Mouse (Mus musculus) forebrain, embryonic 10.5 days (tissue): ENCODE measurements around the gene Mageb18. TPM values are rescaled to one million over a fixed set of nuclear protein-coding genes. Genes with fewer than 3 reads are reported as not detected.

Experiments used
- DNase-seq: peaks from one replicate; pipeline ENCODE4 v3.0.0-alpha.2; 2017; ENCODE audit warnings: low spot score; ENCODE audit errors: extremely low spot score
- H3K27ac ChIP-seq: fragments of 300-500 bp; sonication (generic); 2 replicates; pipeline ENCODE4 v1.5.1; 2016; ENCODE audit warnings: mild to moderate bottlenecking
- H3K27me3 ChIP-seq: fragments of 300-500 bp; sonication (generic); 2 replicates; pipeline ENCODE4 v1.6.1; 2016; ENCODE audit warnings: mild to moderate bottlenecking; ENCODE audit not compliant: poor library complexity, severe bottlenecking
- H3K36me3 ChIP-seq: fragments of 300-500 bp; sonication (generic); replicated peaks from 2 replicates; pipeline ENCODE4 v1.6.1; 2016; ENCODE audit warnings: mild to moderate bottlenecking, moderate library complexity
- H3K4me1 ChIP-seq: fragments of 300-500 bp; sonication (generic); 2 replicates; pipeline ENCODE4 v1.6.1; 2016
- H3K4me3 ChIP-seq: fragments of 300-500 bp; sonication (generic); 2 replicates; pipeline ENCODE4 v1.5.1; 2016; ENCODE audit warnings: mild to moderate bottlenecking, moderate library complexity
- H3K9me3 ChIP-seq: fragments of 300-500 bp; sonication (generic); 2 replicates; pipeline ENCODE4 v1.6.1; 2016; ENCODE audit warnings: mild to moderate bottlenecking, moderate library complexity
- WGBS: fragments of 180-500 bp; shearing (Covaris S2); methylation state at CpG from one replicate; pipeline ENCODE4 v1.1.7; 2016; 5-methylcytosine and 5-hydroxymethylcytosine counted together
- polyA plus RNA-seq: library from polyadenylated mRNA; unstranded; fragments of >200 nt; fragmentation: Nextera tagmentation; extraction: Ambion mirVana; gene quantifications from 2 replicates; pipeline ENCODE4 v1.2.1, GENCODE M21; 2016

Mageb18 gene
- polyA plus RNA-seq, 1 experiment from 2014 or later: not detected

- WGBS: 42% methylated on average over 1 of the region's 1 CpGs
- H3K27me3 ChIP-seq: no peaks in the 10 kb centered on the region
- no peaks in the 10 kb centered on the region for H3K4me1 ChIP-seq
- H3K36me3 ChIP-seq: no peaks in the 10 kb centered on the region
- no peaks in the 10 kb centered on the region for H3K9me3 ChIP-seq
- H3K4me3 ChIP-seq: no peak overlapping the region
- DNase-seq: no peak
- H3K27ac ChIP-seq: no peak overlapping the region
These were observed 275.8 kb downstream of the Mageb18 start for GRCm38 (mm10) chrX:92323599-92323998.

GRCm38 (mm10) chrX:92280619-92281018 lies 318.8 kb downstream of the Mageb18 start:
- H3K9me3 ChIP-seq: peaks cover 3% of the 10 kb centered on the region; the same call in 1 of the 2 replicates
- no peaks in the 10 kb centered on the region for H3K36me3 ChIP-seq
- 0 out of 2 replicates have a peak, but pooled peaks cover 3% of the 10 kb centered on the region for H3K4me1 ChIP-seq
- DNase-seq: no peak
- no peaks in the 10 kb centered on the region for H3K27me3 ChIP-seq
- no peak overlapping the region for H3K4me3 ChIP-seq
- H3K27ac ChIP-seq: no peak overlapping the region

Other genes starting within 250 kb of the Mageb18 start
- gene Gm5941, start 109.6 kb downstream of the Mageb18 start, polyA plus RNA-seq: not detected in 2 replicates